Mouse (Mus musculus) ES-Bruce4 (cell line): ENCODE results near the gene Gm4779.

Experiments used
- CTCF ChIP-seq: IDR thresholded peaks from one replicate; pipeline ENCODE4 v1.8.1; 2011; ENCODE audit warnings: low read depth, low read length
- EP300 ChIP-seq: IDR thresholded peaks from 2 replicates; pipeline ENCODE4 v1.6.1; 2011; ENCODE audit warnings: low read depth, low read length; ENCODE audit not compliant: insufficient read depth
- POLR2A ChIP-seq: IDR thresholded peaks from one replicate; pipeline ENCODE4 v1.8.1; 2011; ENCODE audit warnings: low read length; ENCODE audit not compliant: insufficient read depth

GRCm38 (mm10) chrX:101770307-101770706, 23.9 kb downstream of the Gm4779 start:
- no peak for TF ChIP-seq POLR2A
- no peak for TF ChIP-seq CTCF
- TF ChIP-seq EP300, result no peak
